ENCODE assay signal across 20 mouse cellular contexts in genomic region chr12:37889431-37889830, GRCm38 (mm10).
"Had no signal": no experiment of that assay in that cellular context is flagged by ENCODE, and none has a peak within 500 bp of the region (broad histone marks: within the 10 kb centered on the region; RNA-seq: fewer than 3 reads in every experiment).

No protein-coding gene starts in this region.

- H3K4me2 ChIP-seq: limb, embryonic 12.5 days; limb, embryonic 15.5 days; liver, embryonic 11.5 days; liver, embryonic 15.5 days; lung, embryonic 15.5 days; midbrain, embryonic 13.5 days; neural tube, embryonic 13.5 days had no signal

- H3K4me3 ChIP-seq: limb, embryonic 12.5 days; limb, embryonic 15.5 days; liver, embryonic 15.5 days; lung, embryonic 15.5 days; megakaryocyte, embryonic 14.5 days; midbrain, embryonic 10.5 days; midbrain, embryonic 13.5 days; myocyte; neural tube, embryonic 13.5 days had no signal

- H3K9ac ChIP-seq: limb, embryonic 12.5 days; limb, embryonic 15.5 days; liver, embryonic 15.5 days; lung, embryonic 15.5 days; midbrain, embryonic 13.5 days; neural tube, embryonic 13.5 days had no signal

- H3K27ac ChIP-seq: limb, embryonic 12.5 days; limb, embryonic 15.5 days; liver, embryonic 15.5 days; lung, embryonic 15.5 days; midbrain, embryonic 10.5 days; midbrain, embryonic 13.5 days; neural tube, embryonic 13.5 days; stomach, postnatal 0 days had no signal

- H3K27me3 ChIP-seq: limb, embryonic 12.5 days; limb, embryonic 15.5 days; liver, embryonic 15.5 days; lung, embryonic 15.5 days; megakaryocyte, embryonic 14.5 days; midbrain, embryonic 13.5 days; neural tube, embryonic 13.5 days had no signal

- ATAC-seq: intestine, embryonic 16.5 days; midbrain, embryonic 13.5 days; midbrain, embryonic 16.5 days had no signal

- H3K9me3 ChIP-seq: limb, embryonic 12.5 days; limb, embryonic 15.5 days; liver, embryonic 15.5 days; lung, embryonic 15.5 days; megakaryocyte, embryonic 14.5 days; midbrain, embryonic 10.5 days; midbrain, embryonic 13.5 days; neural tube, embryonic 13.5 days had no signal

- H3K4me1 ChIP-seq: limb, embryonic 12.5 days; limb, embryonic 15.5 days; liver, embryonic 15.5 days; lung, embryonic 15.5 days; megakaryocyte, embryonic 14.5 days; midbrain, embryonic 10.5 days; midbrain, embryonic 13.5 days; neural tube, embryonic 13.5 days had no signal

- DNase-seq: kidney, postnatal 14 days; kidney, postnatal 4 days; left cerebral cortex, postnatal 4 days; lung, adult 18-20 months; lung, postnatal 10 days; lung, postnatal 36 days; thymus, postnatal 25 days had no signal

- H3K36me3 ChIP-seq: limb, embryonic 12.5 days; limb, embryonic 15.5 days; liver, embryonic 15.5 days; lung, embryonic 15.5 days; midbrain, embryonic 10.5 days; midbrain, embryonic 13.5 days; neural tube, embryonic 13.5 days had no signal
